Mouse (Mus musculus) midbrain, embryonic 15.5 days (tissue): Measurements from ENCODE around the gene Slfn14. TPM values are rescaled to one million over a fixed set of nuclear protein-coding genes. Genes with fewer than 3 reads are reported as not detected.

Experiments
- ATAC-seq: fragments of 200-750 bp; cut with Nextera tagmentation; replicated peaks from 2 replicates; pipeline ENCODE4 v1.8.0; 2017; ENCODE audit warnings: moderate TSS enrichment
- H3K27ac ChIP-seq: fragments of 300-500 bp; sonication (generic); 2 replicates; pipeline ENCODE4 v1.5.1; 2015; ENCODE audit warnings: mild to moderate bottlenecking, inconsistent platforms
- H3K27me3 ChIP-seq: fragments of 300-500 bp; sonication (generic); replicated peaks from 2 replicates; pipeline ENCODE4 v1.6.1; 2015; ENCODE audit warnings: inconsistent platforms
- H3K36me3 ChIP-seq: fragments of 300-500 bp; sonication (generic); replicated peaks from 2 replicates; pipeline ENCODE4 v1.6.1; 2015; ENCODE audit warnings: inconsistent platforms
- H3K4me1 ChIP-seq: fragments of 300-500 bp; sonication (generic); 2 replicates; pipeline ENCODE4 v1.6.1; 2015; ENCODE audit warnings: inconsistent platforms
- H3K4me2 ChIP-seq: fragments of 300-500 bp; sonication (generic); 2 replicates; pipeline ENCODE4 v1.6.1; 2015; ENCODE audit warnings: inconsistent platforms, mild to moderate bottlenecking, moderate library complexity
- H3K4me3 ChIP-seq: fragments of 300-500 bp; sonication (generic); 2 replicates; pipeline ENCODE4 v1.5.1; 2015; ENCODE audit warnings: mild to moderate bottlenecking, inconsistent platforms
- H3K9ac ChIP-seq: fragments of 300-500 bp; sonication (generic); 2 replicates; pipeline ENCODE4 v1.6.1; 2015; ENCODE audit warnings: mild to moderate bottlenecking, inconsistent platforms
- H3K9me3 ChIP-seq: fragments of 300-500 bp; sonication (generic); 2 replicates; pipeline ENCODE4 v1.6.1; 2016; ENCODE audit warnings: inconsistent platforms
- WGBS: fragments of 180-500 bp; shearing (Covaris S2); methylation state at CpG from one replicate; pipeline ENCODE4 v1.1.7; 2015; ENCODE audit warnings: mixed read lengths; 5-methylcytosine and 5-hydroxymethylcytosine counted together
- polyA plus RNA-seq: library from polyadenylated mRNA; unstranded; fragments of >200 nt; fragmentation: Nextera tagmentation; extraction: Ambion mirVana; gene quantifications from 2 replicates; pipeline ENCODE4 v1.2.1, GENCODE M21; 2015

Gene Slfn14
- polyA plus RNA-seq, 1 experiment from 2014 or later: not detected

GRCm38 (mm10) chr11:83299724-83300123 is 13.2 kb upstream of the Slfn14 start:
- peaks cover 44% of the 10 kb centered on the region for H3K4me1 ChIP-seq
- no peaks in the 10 kb centered on the region for H3K27me3 ChIP-seq
- WGBS: 93% methylated on average over 9 of the region's 9 CpGs

DNA sequence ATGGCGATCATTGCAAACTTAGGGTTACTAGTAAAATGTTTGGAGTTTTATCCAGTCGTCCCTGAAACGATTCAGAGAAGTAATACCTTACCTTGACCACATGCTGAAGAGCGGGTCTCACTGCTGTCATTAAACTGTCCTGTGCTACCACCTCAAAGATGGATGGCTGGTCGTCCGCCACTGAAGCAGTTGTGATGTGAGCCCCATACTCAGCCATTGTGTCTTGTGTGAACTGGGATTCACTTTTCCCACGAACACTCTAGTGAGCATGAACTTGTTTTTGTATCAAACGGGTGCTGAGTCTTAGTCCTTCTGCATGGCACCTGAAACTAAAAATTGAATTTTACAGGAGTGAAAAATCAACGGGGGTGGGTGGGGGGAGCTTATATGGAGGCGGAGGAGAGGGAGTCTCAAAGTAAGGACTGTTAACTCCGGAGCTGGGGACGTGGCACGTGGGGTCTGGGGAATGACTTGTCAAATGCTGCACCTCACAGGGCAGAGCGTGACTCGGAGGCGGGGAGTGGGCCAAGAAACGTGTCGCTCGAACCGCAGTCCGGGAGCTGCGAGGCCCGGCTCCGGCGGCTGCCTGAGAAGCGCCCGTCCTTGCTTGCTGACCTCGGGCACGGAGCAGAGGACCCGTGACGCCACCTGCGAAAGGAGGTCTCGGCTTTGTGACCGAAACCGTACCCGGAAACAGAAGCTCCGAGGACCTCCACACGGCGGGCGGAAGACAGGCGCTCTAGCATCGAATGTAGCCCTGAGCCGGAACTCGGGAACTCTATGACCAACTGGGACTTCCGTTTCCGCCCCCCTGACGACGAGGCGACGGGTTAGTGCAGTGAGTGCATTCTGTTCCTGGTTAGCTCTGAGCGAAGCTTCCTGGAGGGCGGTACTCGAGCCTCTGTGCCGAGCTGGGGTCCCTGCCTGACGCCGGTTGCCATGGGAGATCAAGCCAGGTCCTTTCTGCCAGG is 12.0 kb upstream of the Slfn14 start, which contains the start of gene Ap2b1:
Ap2b1 (plus strand) TSS at position 800 of the 971 bp plus-strand sequence.
- H3K4me3 ChIP-seq: peak within 1 kb of the TSS; percentile 85
- peak; percentile 91 for ATAC-seq
- peak within 1 kb of the TSS; percentile 86 for H3K9ac ChIP-seq
- H3K27me3 ChIP-seq: no peaks in the 10 kb centered on the region
- H3K36me3 ChIP-seq: 0 out of 2 replicates have a peak, but pooled peaks cover 8% of the 10 kb centered on the region
- H3K9me3 ChIP-seq: no peaks in the 10 kb centered on the region
- 2% methylated on average over 56 of the region's 56 CpGs for WGBS
- peaks cover 40% of the 10 kb centered on the region for H3K4me1 ChIP-seq
- peak within 1 kb of the TSS; percentile 90 for H3K27ac ChIP-seq
- H3K4me2 ChIP-seq: peak within 1 kb of the TSS; percentile 83

More at GRCm38 (mm10) chr11:83299724-83300123, 13.2 kb upstream of the Slfn14 start:
- 0 out of 2 replicates have a peak, but pooled peaks cover 8% of the 10 kb centered on the region for H3K36me3 ChIP-seq
- H3K4me2 ChIP-seq: no peak overlapping the region; the same call in 1 of the 2 replicates
- H3K27ac ChIP-seq: no peak overlapping the region
- no peaks in the 10 kb centered on the region for H3K9me3 ChIP-seq
- H3K9ac ChIP-seq: no peak overlapping the region
- no peak overlapping the region for H3K4me3 ChIP-seq
- no peak for ATAC-seq

DNA sequence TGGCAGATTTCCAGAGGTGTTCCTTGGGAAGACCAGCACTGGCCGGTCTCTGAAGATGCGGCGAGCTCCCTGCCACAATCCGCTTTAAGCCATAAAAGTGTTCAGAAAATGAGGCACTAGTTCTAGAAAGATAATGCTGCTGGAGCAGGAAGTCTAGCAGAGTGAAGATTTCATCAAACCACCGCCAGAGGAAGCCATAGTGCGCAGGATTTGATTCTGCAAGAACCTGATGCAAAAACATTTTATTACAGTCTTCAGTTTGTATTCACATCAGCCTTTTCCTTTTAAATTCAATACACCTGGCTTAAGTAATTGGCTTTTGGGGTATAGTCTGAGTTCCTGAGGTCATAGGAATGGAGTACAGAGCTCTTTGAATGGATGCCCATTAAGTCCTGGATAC is 11.3 kb upstream of the Slfn14 start:
- no peak for ATAC-seq
- H3K36me3 ChIP-seq: 0 out of 2 replicates have a peak, but pooled peaks cover 8% of the 10 kb centered on the region
- peak overlapping the region; percentile 85 for H3K4me3 ChIP-seq
- H3K9ac ChIP-seq: peak overlapping the region; percentile 86; the same call in 1 of the 2 replicates
- no peaks in the 10 kb centered on the region for H3K9me3 ChIP-seq
- H3K4me1 ChIP-seq: peaks cover 43% of the 10 kb centered on the region
- WGBS: 72% methylated on average over 6 of the region's 6 CpGs
- peak overlapping the region; percentile 83 for H3K4me2 ChIP-seq
- no peaks in the 10 kb centered on the region for H3K27me3 ChIP-seq
- H3K27ac ChIP-seq: 0 out of 2 replicates have a peak overlapping the region, but pooled peaks have one; percentile 90

DNA sequence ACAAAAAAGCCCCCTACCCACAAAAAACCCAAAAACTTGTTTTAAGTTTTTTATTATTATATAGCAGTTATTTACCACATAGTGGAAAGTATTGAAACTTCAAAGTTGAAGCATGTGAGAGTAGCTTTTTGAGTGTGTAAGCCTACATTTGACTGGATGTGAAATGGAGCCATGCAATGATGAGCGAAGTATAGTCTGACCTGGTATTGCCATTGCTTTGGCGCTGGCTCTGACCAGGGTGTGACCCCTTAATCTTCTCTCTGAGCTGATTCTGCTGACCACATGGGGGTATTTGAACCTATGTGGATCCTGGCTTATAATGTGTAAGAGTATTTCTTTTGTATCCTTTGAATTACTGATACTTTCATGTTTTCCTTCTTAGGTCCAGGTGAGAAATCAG is 7.6 kb upstream of the Slfn14 start:
- Histone ChIP-seq H3K4me3 (no peak overlapping the region), H3K9me3 (no peaks in the 10 kb centered on the region), H3K4me1 (peaks cover 52% of the 10 kb centered on the region), H3K4me2 (0 out of 2 replicates have a peak overlapping the region, but pooled peaks have one; percentile 80), H3K9ac (no peak overlapping the region), H3K27me3 (no peaks in the 10 kb centered on the region), H3K36me3 (0 out of 2 replicates have a peak, but pooled peaks cover 8% of the 10 kb centered on the region), H3K27ac (no peak overlapping the region)
- ATAC-seq: no peak
- 92% methylated on average over 2 of the region's 2 CpGs for WGBS

DNA sequence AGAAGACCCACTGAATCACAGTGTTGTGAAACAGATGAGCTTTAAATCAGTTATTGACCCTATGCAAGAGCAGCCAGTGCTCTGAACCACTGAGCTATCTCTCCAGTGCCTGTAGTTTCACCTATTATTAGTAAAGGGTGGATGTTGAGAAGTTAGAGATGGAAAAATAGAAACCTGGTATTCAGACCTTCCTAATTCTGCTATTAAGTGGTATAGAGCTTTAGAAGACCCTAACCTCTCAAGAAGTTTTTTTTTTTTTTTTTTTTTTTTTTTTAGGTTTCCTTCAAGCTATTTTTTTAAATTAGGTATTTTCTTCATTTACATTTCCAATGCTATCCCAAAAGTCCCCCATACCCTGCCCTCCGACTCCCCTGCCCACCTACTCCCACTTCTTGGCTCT is 6.7 kb upstream of the Slfn14 start:
- WGBS: 95% methylated on average over 1 of the region's 1 CpGs
- Histone ChIP-seq H3K9me3 (no peaks in the 10 kb centered on the region), H3K9ac (peak overlapping the region; percentile 67), H3K4me2 (peak overlapping the region; percentile 80), H3K4me1 (peaks cover 51% of the 10 kb centered on the region), H3K27me3 (no peaks in the 10 kb centered on the region), H3K4me3 (peak overlapping the region; percentile 72), H3K36me3 (0 out of 2 replicates have a peak, but pooled peaks cover 8% of the 10 kb centered on the region), H3K27ac (no peak overlapping the region)
- no peak for ATAC-seq

DNA sequence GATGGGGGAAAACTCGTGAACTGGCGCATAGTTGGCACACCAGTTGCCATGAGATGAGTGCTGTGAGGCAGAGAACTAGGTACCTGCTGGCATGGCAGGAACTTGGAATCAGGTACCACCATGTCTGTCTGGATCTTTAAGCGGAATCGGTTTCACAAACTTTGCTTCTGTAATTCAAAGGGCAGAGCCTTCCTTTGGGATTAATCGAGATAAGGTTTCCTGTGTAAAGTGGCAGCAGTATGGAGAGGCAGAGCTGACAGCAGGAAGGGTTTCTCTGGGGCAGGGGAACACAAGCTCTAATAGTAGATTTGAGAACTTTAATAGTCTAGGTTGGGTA is 5.7 kb upstream of the Slfn14 start:
- Histone ChIP-seq H3K36me3 (0 out of 2 replicates have a peak, but pooled peaks cover 8% of the 10 kb centered on the region), H3K4me3 (peak overlapping the region; percentile 72), H3K27ac (peak overlapping the region; percentile 76), H3K27me3 (no peaks in the 10 kb centered on the region), H3K9ac (peak overlapping the region; percentile 67), H3K9me3 (no peaks in the 10 kb centered on the region), H3K4me1 (peaks cover 41% of the 10 kb centered on the region), H3K4me2 (peak overlapping the region; percentile 80)
- ATAC-seq: no peak
- WGBS: 2% methylated on average over 5 of the region's 5 CpGs

DNA sequence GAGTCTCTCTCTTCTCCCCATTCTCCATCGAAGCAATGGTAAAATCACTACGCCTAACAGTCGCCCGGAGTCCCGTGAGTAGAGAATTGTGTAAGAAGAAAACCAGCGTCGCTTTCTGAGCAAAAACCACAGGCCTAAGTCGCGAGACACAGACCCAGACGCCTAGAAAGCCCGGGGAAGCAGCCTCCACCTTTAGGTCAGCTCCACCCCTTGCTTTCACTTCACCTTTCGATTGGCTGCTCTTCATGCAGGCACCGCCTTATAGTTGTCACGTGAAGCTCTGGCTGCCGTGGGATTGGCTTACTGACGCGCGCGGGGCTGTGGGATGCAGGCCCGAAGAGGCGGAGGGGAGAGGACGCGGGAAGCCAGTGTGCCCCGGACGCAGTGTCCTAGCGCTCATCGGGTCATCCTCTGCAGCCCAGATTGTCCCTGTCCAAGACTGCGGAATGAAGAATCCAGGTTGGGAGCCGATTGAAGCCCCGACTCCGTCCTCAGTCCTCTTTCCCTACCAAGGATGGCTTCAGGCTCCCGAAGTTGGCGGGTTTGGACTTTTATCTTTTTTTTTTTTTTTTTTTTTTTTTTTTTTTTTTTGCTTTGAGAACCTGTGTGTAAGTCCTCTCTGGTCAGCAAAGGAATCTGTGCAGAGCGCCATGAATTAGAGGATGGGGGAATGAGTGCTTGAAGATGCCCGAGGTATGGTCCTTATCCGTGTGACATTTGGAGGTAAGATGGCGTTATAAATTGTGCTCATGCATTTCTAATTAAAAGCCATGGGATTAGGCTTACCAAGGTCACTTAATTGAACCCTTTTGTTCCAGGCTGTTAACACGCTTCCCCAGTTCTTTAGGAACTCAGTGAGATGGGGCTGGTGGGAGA is 5.1 kb upstream of the Slfn14 start:
- Histone ChIP-seq H3K9me3 (no peaks in the 10 kb centered on the region), H3K4me2 (peak overlapping the region; percentile 80), H3K27ac (peak overlapping the region; percentile 83), H3K4me3 (peak overlapping the region; percentile 72), H3K9ac (peak overlapping the region; percentile 67), H3K36me3 (0 out of 2 replicates have a peak, but pooled peaks cover 8% of the 10 kb centered on the region), H3K4me1 (peaks cover 35% of the 10 kb centered on the region), H3K27me3 (no peaks in the 10 kb centered on the region)
- under 1% methylated on average over 38 of the region's 38 CpGs for WGBS
- peak; percentile 100 for ATAC-seq

GRCm38 (mm10) chr11:83289633-83290032 is 3.1 kb upstream of the Slfn14 start:
- Histone ChIP-seq H3K36me3 (no peaks in the 10 kb centered on the region), H3K9ac (no peak overlapping the region), H3K9me3 (no peaks in the 10 kb centered on the region), H3K27ac (no peak overlapping the region), H3K4me1 (peaks cover 30% of the 10 kb centered on the region), H3K27me3 (no peaks in the 10 kb centered on the region), H3K4me2 (no peak overlapping the region), H3K4me3 (no peak overlapping the region)
- no peak for ATAC-seq
- 89% methylated on average over 2 of the region's 2 CpGs for WGBS

GRCm38 (mm10) chr11:83289036-83289435 is 2.5 kb upstream of the Slfn14 start:
- Histone ChIP-seq H3K4me3 (no peak overlapping the region), H3K9ac (no peak overlapping the region), H3K27ac (no peak overlapping the region), H3K27me3 (no peaks in the 10 kb centered on the region), H3K9me3 (no peaks in the 10 kb centered on the region), H3K4me2 (no peak overlapping the region), H3K36me3 (no peaks in the 10 kb centered on the region), H3K4me1 (peaks cover 26% of the 10 kb centered on the region)
- WGBS: 95% methylated on average over 5 of the region's 5 CpGs
- no peak for ATAC-seq

GRCm38 (mm10) chr11:83285627-83286026 is 899 bp downstream of the Slfn14 start:
- H3K9me3 ChIP-seq: no peaks in the 10 kb centered on the region
- H3K4me1 ChIP-seq: peaks cover 3% of the 10 kb centered on the region
- no peaks in the 10 kb centered on the region for H3K27me3 ChIP-seq
- H3K36me3 ChIP-seq: no peaks in the 10 kb centered on the region
- H3K9ac ChIP-seq: no peak overlapping the region
- no peak overlapping the region for H3K27ac ChIP-seq
- no peak for ATAC-seq
- WGBS: 93% methylated on average over 4 of the region's 4 CpGs
- H3K4me3 ChIP-seq: no peak overlapping the region
- no peak overlapping the region for H3K4me2 ChIP-seq

DNA sequence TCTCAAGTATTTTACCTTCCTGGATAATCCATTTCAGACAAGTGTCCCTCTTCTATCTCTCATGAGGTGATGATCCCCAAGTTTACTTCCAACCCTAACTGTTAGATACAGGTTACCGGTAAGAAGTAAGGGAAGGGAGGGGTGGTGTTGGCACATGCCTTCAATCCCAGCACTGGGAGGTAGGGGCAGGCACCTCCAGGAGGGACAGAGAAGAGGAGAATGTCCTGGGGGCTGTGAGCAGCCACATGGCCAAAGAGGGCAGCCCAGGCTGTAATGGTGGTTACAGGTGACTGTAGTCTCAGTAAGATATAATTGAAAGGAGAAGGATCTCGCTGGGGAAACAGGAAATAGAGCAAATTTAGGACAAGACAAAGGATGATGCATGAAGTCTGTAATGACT is 4.4 kb downstream of the Slfn14 start:
- Histone ChIP-seq H3K9ac (no peak overlapping the region), H3K9me3 (no peaks in the 10 kb centered on the region), H3K4me1 (no peaks in the 10 kb centered on the region), H3K4me3 (no peak overlapping the region), H3K36me3 (no peaks in the 10 kb centered on the region), H3K27me3 (no peaks in the 10 kb centered on the region), H3K27ac (no peak overlapping the region), H3K4me2 (no peak overlapping the region)
- ATAC-seq: no peak
- 80% methylated on average over 2 of the region's 2 CpGs for WGBS

DNA sequence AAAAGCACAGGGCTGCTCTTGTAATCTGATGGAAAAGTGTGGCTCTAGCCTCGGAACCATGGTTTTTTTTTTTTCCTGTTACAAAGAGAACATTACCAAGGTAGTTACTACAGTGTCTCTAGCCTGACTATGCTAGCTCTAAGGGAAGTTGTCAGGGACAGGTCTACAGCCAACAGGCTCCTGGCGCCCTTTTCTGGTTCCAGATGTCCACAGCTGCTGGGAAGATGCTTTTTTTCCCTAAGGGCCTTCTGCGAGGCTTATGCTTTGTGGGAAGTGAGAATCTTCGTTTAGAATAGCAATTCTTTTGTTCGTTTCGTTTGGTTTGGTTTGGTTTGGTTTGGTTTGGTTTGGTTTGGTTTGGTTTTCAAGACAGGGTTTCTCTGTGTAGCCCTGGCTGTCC is 6.8 kb downstream of the Slfn14 start:
- Histone ChIP-seq H3K4me3 (no peak overlapping the region), H3K9me3 (no peaks in the 10 kb centered on the region), H3K9ac (no peak overlapping the region), H3K27me3 (no peaks in the 10 kb centered on the region), H3K36me3 (no peaks in the 10 kb centered on the region), H3K4me1 (no peaks in the 10 kb centered on the region), H3K27ac (no peak overlapping the region), H3K4me2 (no peak overlapping the region)
- WGBS: 76% methylated on average over 6 of the region's 6 CpGs
- no peak for ATAC-seq
